Mouse (Mus musculus): ENCODE measurements around the gene Ptpn4. TPM values are rescaled to one million over a fixed set of nuclear protein-coding genes. Genes with fewer than 3 reads are reported as not detected.

The Ptpn4 gene
- polyA plus RNA-seq, 1 experiment from 2014 or later: 4.1 TPM

- ATAC-seq: 0 out of 2 replicates have a peak, but pooled peaks have one; percentile 35
- H3K4me2 ChIP-seq: no peak overlapping the region
These were observed 170.5 kb downstream of the Ptpn4 start for GRCm38 (mm10) chr1:119666904-119667303.

GRCm38 (mm10) chr1:119654307-119654706, 183.1 kb downstream of the Ptpn4 start:
- Histone ChIP-seq H3K4me2 (no peak overlapping the region), H3K4me3 (no peak overlapping the region), H3K9me3 (replicated peaks) (no peaks in the 10 kb centered on the region), H3K27me3 (replicated peaks) (no peaks in the 10 kb centered on the region), H3K27ac (no peak overlapping the region), H3K4me1 (peaks cover 7% of the 10 kb centered on the region), H3K36me3 (0 out of 2 replicates have a peak, but pooled peaks cover 5% of the 10 kb centered on the region), H3K9ac (no peak overlapping the region)
- no peak for ATAC-seq
- WGBS (ENCODE audit: insufficient replicate concordance): 80% methylated on average over 2 of the region's 2 CpGs

More at GRCm38 (mm10) chr1:119666904-119667303, 170.5 kb downstream of the Ptpn4 start:
- Histone ChIP-seq H3K27ac (no peak overlapping the region), H3K27me3 (replicated peaks) (no peaks in the 10 kb centered on the region), H3K9me3 (replicated peaks) (no peaks in the 10 kb centered on the region), H3K36me3 (no peaks in the 10 kb centered on the region), H3K9ac (no peak overlapping the region), H3K4me1 (no peaks in the 10 kb centered on the region), H3K4me3 (no peak overlapping the region)
- WGBS (ENCODE audit: insufficient replicate concordance): 81% methylated on average over 7 of the region's 7 CpGs

- ATAC-seq: no peak
- Histone ChIP-seq H3K4me1 (peaks cover 33% of the 10 kb centered on the region), H3K4me2 (no peak overlapping the region), H3K27me3 (replicated peaks) (no peaks in the 10 kb centered on the region), H3K9ac (no peak overlapping the region), H3K36me3 (no peaks in the 10 kb centered on the region), H3K9me3 (replicated peaks) (no peaks in the 10 kb centered on the region), H3K4me3 (no peak overlapping the region), H3K27ac (no peak overlapping the region)
- WGBS (ENCODE audit: insufficient replicate concordance): 82% methylated on average over 5 of the region's 5 CpGs
These were observed 187.0 kb downstream of the Ptpn4 start for GRCm38 (mm10) chr1:119650386-119650785.

- 45% methylated on average over 2 of the region's 2 CpGs for WGBS (ENCODE audit: insufficient replicate concordance)
- H3K9ac ChIP-seq: no peak overlapping the region
- peaks cover 33% of the 10 kb centered on the region for H3K4me1 ChIP-seq
- no peak overlapping the region for H3K4me3 ChIP-seq
- H3K4me2 ChIP-seq: no peak overlapping the region; the same call in 1 of the 2 replicates
- no peaks in the 10 kb centered on the region for H3K27me3 ChIP-seq (replicated peaks)
- no peak for ATAC-seq
- H3K36me3 ChIP-seq: no peaks in the 10 kb centered on the region
- no peaks in the 10 kb centered on the region for H3K9me3 ChIP-seq (replicated peaks)
- H3K27ac ChIP-seq: no peak overlapping the region
These were observed 187.8 kb downstream of the Ptpn4 start for GRCm38 (mm10) chr1:119649627-119650026.

GRCm38 (mm10) chr1:119648205-119649111, 189.0 kb downstream of the Ptpn4 start, which contains the start of gene Epb41l5:
Gene Epb41l5, minus strand, starts transcription at chr1:119649000.
- Histone ChIP-seq H3K27ac (peak within 1 kb of the TSS; percentile 88), H3K9ac (peak within 1 kb of the TSS; percentile 78), H3K4me1 (peaks cover 33% of the 10 kb centered on the region), H3K9me3 (replicated peaks) (no peaks in the 10 kb centered on the region), H3K36me3 (no peaks in the 10 kb centered on the region), H3K27me3 (replicated peaks) (no peaks in the 10 kb centered on the region), H3K4me2 (peak within 1 kb of the TSS; percentile 93), H3K4me3 (peak within 1 kb of the TSS; percentile 89)
- ATAC-seq: peak; percentile 92
- WGBS (ENCODE audit: insufficient replicate concordance): under 1% methylated on average over 86 of the region's 86 CpGs

GRCm38 (mm10) chr1:119646356-119646755, 191.1 kb downstream of the Ptpn4 start:
- Histone ChIP-seq H3K27ac (no peak overlapping the region), H3K4me3 (no peak overlapping the region), H3K9ac (no peak overlapping the region), H3K27me3 (replicated peaks) (no peaks in the 10 kb centered on the region), H3K4me2 (0 out of 2 replicates have a peak overlapping the region, but pooled peaks have one; percentile 10), H3K4me1 (peaks cover 36% of the 10 kb centered on the region), H3K9me3 (replicated peaks) (no peaks in the 10 kb centered on the region), H3K36me3 (peaks cover 6% of the 10 kb centered on the region)
- WGBS (ENCODE audit: insufficient replicate concordance): 76% methylated on average over 2 of the region's 2 CpGs
- ATAC-seq: no peak

- WGBS (ENCODE audit: insufficient replicate concordance): 58% methylated on average over 12 of the region's 12 CpGs
- H3K9ac ChIP-seq: no peak overlapping the region
- H3K4me3 ChIP-seq: no peak overlapping the region
- no peaks in the 10 kb centered on the region for H3K9me3 ChIP-seq (replicated peaks)
- H3K4me1 ChIP-seq: peaks cover 18% of the 10 kb centered on the region
- peaks cover 6% of the 10 kb centered on the region for H3K36me3 ChIP-seq
- H3K4me2 ChIP-seq: no peak overlapping the region
- no peaks in the 10 kb centered on the region for H3K27me3 ChIP-seq (replicated peaks)
- ATAC-seq: no peak
- H3K27ac ChIP-seq: no peak overlapping the region
These were observed 195.0 kb downstream of the Ptpn4 start for GRCm38 (mm10) chr1:119642367-119642766.

- no peaks in the 10 kb centered on the region for H3K9me3 ChIP-seq (replicated peaks)
- 0 out of 2 replicates have a peak, but pooled peaks cover 9% of the 10 kb centered on the region for H3K4me1 ChIP-seq
- no peak overlapping the region for H3K4me2 ChIP-seq
- H3K36me3 ChIP-seq: peaks cover 6% of the 10 kb centered on the region
- H3K27ac ChIP-seq: no peak overlapping the region
- H3K27me3 ChIP-seq (replicated peaks): no peaks in the 10 kb centered on the region
- ATAC-seq: no peak
- H3K4me3 ChIP-seq: no peak overlapping the region
- no peak overlapping the region for H3K9ac ChIP-seq
These were observed 196.2 kb downstream of the Ptpn4 start for GRCm38 (mm10) chr1:119641090-119641812.

- Histone ChIP-seq H3K27ac (no peak overlapping the region), H3K27me3 (replicated peaks) (no peaks in the 10 kb centered on the region), H3K36me3 (peaks cover 9% of the 10 kb centered on the region), H3K4me3 (no peak overlapping the region), H3K9me3 (replicated peaks) (no peaks in the 10 kb centered on the region), H3K9ac (no peak overlapping the region), H3K4me1 (0 out of 2 replicates have a peak, but pooled peaks cover 3% of the 10 kb centered on the region), H3K4me2 (no peak overlapping the region)
- WGBS (ENCODE audit: insufficient replicate concordance): 70% methylated on average over 2 of the region's 2 CpGs
- no peak for ATAC-seq
These were observed 197.4 kb downstream of the Ptpn4 start for GRCm38 (mm10) chr1:119640006-119640405.

- no peak for ATAC-seq
- Histone ChIP-seq H3K4me3 (no peak overlapping the region), H3K27ac (no peak overlapping the region), H3K9ac (no peak overlapping the region), H3K9me3 (replicated peaks) (no peaks in the 10 kb centered on the region), H3K4me2 (no peak overlapping the region), H3K36me3 (peaks cover 18% of the 10 kb centered on the region), H3K27me3 (replicated peaks) (no peaks in the 10 kb centered on the region), H3K4me1 (no peaks in the 10 kb centered on the region)
- WGBS (ENCODE audit: insufficient replicate concordance): 68% methylated on average over 6 of the region's 6 CpGs
These were observed 200.0 kb downstream of the Ptpn4 start for GRCm38 (mm10) chr1:119637188-119638023.

GRCm38 (mm10) chr1:119634746-119635145, 202.7 kb downstream of the Ptpn4 start:
- no peak for ATAC-seq
- peaks cover 17% of the 10 kb centered on the region for H3K36me3 ChIP-seq
- H3K4me3 ChIP-seq: no peak overlapping the region
- H3K27ac ChIP-seq: no peak overlapping the region
- no peaks in the 10 kb centered on the region for H3K9me3 ChIP-seq (replicated peaks)
- H3K4me1 ChIP-seq: peaks cover 8% of the 10 kb centered on the region; the same call in 1 of the 2 replicates
- WGBS (ENCODE audit: insufficient replicate concordance): 73% methylated on average over 3 of the region's 3 CpGs
- no peak overlapping the region for H3K9ac ChIP-seq
- no peaks in the 10 kb centered on the region for H3K27me3 ChIP-seq (replicated peaks)
- no peak overlapping the region for H3K4me2 ChIP-seq

All from liver, embryonic 12.5 days (tissue).